Mouse (Mus musculus): ENCODE data around the gene Marc2.

- no peak for TF ChIP-seq CTCF (IDR thresholded peaks at IDR 0.05; ENCODE audit: low read depth)
- no peak for TF ChIP-seq EP300 (optimal IDR thresholded peaks at IDR 0.05)
These were observed 23.6 kb downstream of the Marc2 start for GRCm38 (mm10) chr1:184822678-184823077.

All from stomach, postnatal 0 days (tissue).